Mouse (Mus musculus) MEL (cell line): Measurements from ENCODE around the gene Plcb4. TPM values are rescaled to one million over a fixed set of nuclear protein-coding genes. Genes with fewer than 3 reads are reported as not detected.

ENCODE experiments used
- DNase-seq: peaks from one replicate; pipeline ENCODE4 v3.0.0; 2011; ENCODE audit warnings: low read depth, low spot score
- H3K27ac ChIP-seq: 2 replicates; pipeline ENCODE4 v1.5.1; 2012; ENCODE audit warnings: low read depth, mild to moderate bottlenecking, control low read depth, low read length, moderate library complexity; ENCODE audit not compliant: control insufficient read depth
- H3K27me3 ChIP-seq, 2 experiments: fragments of 150-350 bp in 1 of 2; sonication (generic) in 1 of 2; 2 replicates each; pipeline ENCODE4 v1.6.1; 2012; ENCODE audit warnings: low read length in 2 of 2, mild to moderate bottlenecking in 2 of 2, improper control_type of control experiment in 1 of 2, moderate library complexity in 1 of 2; ENCODE audit not compliant: insufficient read depth in 2 of 2, control insufficient read depth in 1 of 2
- H3K36me3 ChIP-seq, 2 experiments: 2 replicates each; pipeline ENCODE4 v1.6.1; 2012 to 2014; ENCODE audit warnings: low read length in 2 of 2, improper control_type of control experiment in 1 of 2, inconsistent platforms in 1 of 2, mild to moderate bottlenecking in 1 of 2; ENCODE audit not compliant: insufficient read depth in 2 of 2, control insufficient read depth in 1 of 2
- H3K4me1 ChIP-seq, 2 experiments: fragments of 150-350 bp in 1 of 2; sonication (generic) in 1 of 2; 2 replicates each; pipeline ENCODE4 v1.6.1; 2012; ENCODE audit warnings: low read length in 2 of 2, improper control_type of control experiment in 1 of 2, mild to moderate bottlenecking in 1 of 2; ENCODE audit not compliant: insufficient read depth in 2 of 2, control insufficient read depth in 1 of 2
- H3K4me3 ChIP-seq, 2 experiments: fragments of 150-350 bp in 1 of 2; sonication (generic) in 1 of 2; 2 replicates each; pipeline ENCODE4 v1.5.1; 2012; ENCODE audit warnings: low read depth in 2 of 2, low read length in 2 of 2, mild to moderate bottlenecking in 2 of 2, moderate library complexity in 2 of 2, control low read depth in 1 of 2, improper control_type of control experiment in 1 of 2; ENCODE audit not compliant: control insufficient read depth in 1 of 2, insufficient read depth in 1 of 2
- H3K79me2 ChIP-seq: 2 replicates; pipeline ENCODE4 v1.6.1; 2012; ENCODE audit warnings: mild to moderate bottlenecking, low read length, moderate library complexity; ENCODE audit not compliant: control insufficient read depth, poor library complexity, insufficient read depth
- H3K9ac ChIP-seq: 2 replicates; pipeline ENCODE4 v1.6.1; 2012; ENCODE audit warnings: low read depth, mild to moderate bottlenecking, control low read depth, low read length, moderate library complexity; ENCODE audit not compliant: control insufficient read depth, poor library complexity, severe bottlenecking
- H3K9me3 ChIP-seq: fragments of 150-350 bp; sonication (generic); replicated peaks from 2 replicates; pipeline ENCODE4 v1.6.1; 2012; ENCODE audit warnings: mild to moderate bottlenecking, low read length, improper control_type of control experiment, moderate library complexity; ENCODE audit not compliant: insufficient read depth
- CHD1 ChIP-seq: IDR thresholded peaks from 2 replicates; pipeline ENCODE4 v1.6.1; 2012; ENCODE audit warnings: low read depth, mild to moderate bottlenecking, inconsistent platforms, low read length, improper control_type of control experiment
- GABPA ChIP-seq: IDR thresholded peaks from 2 replicates; pipeline ENCODE4 v1.6.1; 2012; ENCODE audit warnings: low read depth, mild to moderate bottlenecking, inconsistent platforms, low read length, improper control_type of control experiment, moderate library complexity
- JUND ChIP-seq: IDR thresholded peaks from 2 replicates; pipeline ENCODE4 v1.6.1; 2011; ENCODE audit warnings: low read depth, mild to moderate bottlenecking, improper control_type of control experiment, low read length
- KAT2A ChIP-seq: conservative IDR thresholded peaks from 2 replicates; pipeline ENCODE4 v1.6.1; 2012; ENCODE audit warnings: low read depth, low read length, improper control_type of control experiment, inconsistent platforms
- MAZ ChIP-seq: IDR thresholded peaks from 2 replicates; pipeline ENCODE4 v1.6.1; 2012; ENCODE audit warnings: low read depth, mild to moderate bottlenecking, inconsistent platforms, low read length, improper control_type of control experiment
- MEF2A ChIP-seq: IDR thresholded peaks from 2 replicates; pipeline ENCODE4 v1.6.1; 2014; ENCODE audit warnings: low read depth, mild to moderate bottlenecking, inconsistent platforms, low read length, improper control_type of control experiment; ENCODE audit not compliant: poor library complexity, insufficient replicate concordance, severe bottlenecking; ENCODE audit errors: extremely low read depth
- MXI1 ChIP-seq: IDR thresholded peaks from 2 replicates; pipeline ENCODE4 v1.6.1; 2011; ENCODE audit warnings: mild to moderate bottlenecking, low read depth, low read length, improper control_type of control experiment
- POLR2A ChIP-seq, 2 experiments: IDR thresholded peaks; 2 replicates each; pipeline ENCODE4 v1.6.1; 2011 to 2012; ENCODE audit warnings: low read length in 2 of 2, mild to moderate bottlenecking in 2 of 2, control low read depth in 1 of 2, improper control_type of control experiment in 1 of 2, low read depth in 1 of 2, moderate library complexity in 1 of 2; ENCODE audit not compliant: control insufficient read depth in 1 of 2, insufficient read depth in 1 of 2, poor library complexity in 1 of 2
- POLR2AphosphoS2 ChIP-seq: IDR thresholded peaks from 2 replicates; pipeline ENCODE4 v1.6.1; 2011; ENCODE audit warnings: low read length, improper control_type of control experiment
- POLR2AphosphoS5 ChIP-seq: IDR thresholded peaks from 2 replicates; pipeline ENCODE4 v1.6.1; 2012; ENCODE audit warnings: low read depth, borderline replicate concordance, mild to moderate bottlenecking, inconsistent platforms, low read length, moderate library complexity, mixed read lengths
- RAD21 ChIP-seq: IDR thresholded peaks from 2 replicates; pipeline ENCODE4 v1.6.1; 2011; ENCODE audit warnings: mild to moderate bottlenecking, low read depth, low read length, improper control_type of control experiment
- SMC3 ChIP-seq: IDR thresholded peaks from 2 replicates; pipeline ENCODE4 v1.6.1; 2011; ENCODE audit warnings: low read depth, low read length, improper control_type of control experiment
- TAL1 ChIP-seq: IDR thresholded peaks from 2 replicates; pipeline ENCODE4 v1.6.1; 2012; ENCODE audit warnings: mild to moderate bottlenecking, inconsistent platforms, low read length, moderate library complexity, mixed read lengths
- TBP ChIP-seq: IDR thresholded peaks from 2 replicates; pipeline ENCODE4 v1.8.0; 2011; ENCODE audit warnings: low read depth, low read length, improper control_type of control experiment
- TCF12 ChIP-seq: IDR thresholded peaks from 2 replicates; pipeline ENCODE4 v1.6.1; 2014; ENCODE audit warnings: low read depth, mild to moderate bottlenecking, inconsistent platforms, low read length, improper control_type of control experiment, moderate library complexity
- UBTF ChIP-seq: IDR thresholded peaks from 2 replicates; pipeline ENCODE4 v1.6.1; 2012; ENCODE audit warnings: low read depth, mild to moderate bottlenecking, inconsistent platforms, low read length, improper control_type of control experiment, moderate library complexity, borderline replicate concordance; ENCODE audit not compliant: insufficient read depth
- USF1 ChIP-seq: IDR thresholded peaks from 2 replicates; pipeline ENCODE4 v1.6.1; 2014; ENCODE audit warnings: low read depth, mild to moderate bottlenecking, inconsistent platforms, low read length, improper control_type of control experiment, moderate library complexity
- ZKSCAN1 ChIP-seq: IDR thresholded peaks from 2 replicates; pipeline ENCODE4 v1.6.1; 2012; ENCODE audit warnings: low read depth, mild to moderate bottlenecking, inconsistent platforms, low read length, improper control_type of control experiment, moderate library complexity
- polyA plus RNA-seq, 2 experiments: library from polyadenylated mRNA; stranded (reverse) in 1 of 2; unstranded in 1 of 2; fragments of >175 nt in 1 of 2; fragments of >200 nt in 1 of 2; gene quantifications; 2 replicates each; pipeline versions ENCODE4 v1.2.1 to v1.2.4; 2012; ENCODE audit warnings: low replicate concordance in 2 of 2, low read depth in 1 of 2; ENCODE audit not compliant: insufficient read length in 2 of 2, insufficient read depth in 1 of 2, missing spikeins in 1 of 2
- total RNA-seq: library from RNA; depleted of rRNA; stranded (reverse); fragments of 300-350 nt; gene quantifications from 2 replicates; pipeline ENCODE4 v1.2.3, GENCODE M21; 2012

The Plcb4 gene
- total and polyA plus RNA-seq, 3 experiments: not detected

DNA sequence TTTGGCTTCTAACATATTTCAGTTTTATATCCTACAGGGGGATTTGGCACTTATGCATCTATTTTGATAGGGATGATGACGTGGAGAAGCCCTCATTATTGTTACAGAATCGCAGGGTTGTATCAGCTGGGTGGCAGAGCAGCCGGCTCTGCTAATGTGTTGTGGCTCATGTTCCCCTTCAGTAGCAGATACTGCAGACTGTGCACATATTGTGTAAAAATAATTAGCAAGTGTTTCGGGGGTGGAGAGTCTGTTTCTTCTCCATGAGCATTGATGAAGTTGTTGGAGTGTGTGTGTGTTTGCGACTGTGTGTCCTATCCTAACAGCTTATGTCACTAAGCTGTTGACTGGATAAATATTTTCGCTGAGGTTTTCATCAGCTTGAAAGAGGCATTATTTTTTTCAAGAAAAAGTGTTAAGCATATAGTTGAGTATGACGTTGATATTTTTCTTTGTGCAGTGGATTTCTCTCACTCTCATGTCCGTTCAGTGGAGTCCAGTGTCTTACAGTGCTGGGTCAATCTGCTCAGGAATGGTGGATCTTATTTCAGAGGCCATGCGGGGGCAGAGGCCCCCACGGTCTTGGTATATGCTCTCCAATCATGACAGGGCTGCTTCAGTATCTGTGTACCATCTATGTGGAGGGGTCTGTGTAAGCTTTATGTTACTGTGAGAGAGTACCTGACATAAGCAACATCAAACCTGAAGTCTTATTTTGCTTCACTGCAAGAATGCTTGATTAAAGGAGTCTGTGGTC, 25.1 kb downstream of the Plcb4 start:
- H3K27me3 ChIP-seq: no peaks in the 10 kb centered on the region
- H3K36me3 ChIP-seq: peaks cover 0 to 3% of the 10 kb centered on the region in 2 experiments; a peak in 1 of 4 replicates
- no peaks in the 10 kb centered on the region for H3K79me2 ChIP-seq
- H3K9ac ChIP-seq: no peak overlapping the region
- no peaks in the 10 kb centered on the region for H3K9me3 ChIP-seq
- no peak for DNase-seq
- peaks cover 2 to 6% of the 10 kb centered on the region in 2 experiments; a peak in 3 of 4 replicates for H3K4me1 ChIP-seq
- TF ChIP-seq POLR2A (IDR thresholded peaks at IDR 0.05; ENCODE audit: control insufficient read depth in 1 of 2, insufficient read depth in 1 of 2, low read depth in 1 of 2, low read length in 2 of 2, poor library complexity in 1 of 2) (no peak), MXI1 (no peak), USF1 (no peak), MEF2A (no peak), JUND (no peak), GABPA (no peak), SMC3 (no peak), TCF12 (no peak), ZKSCAN1 (no peak), POLR2AphosphoS2 (no peak)
- no peak overlapping the region for H3K4me3 ChIP-seq
- H3K27ac ChIP-seq: no peak overlapping the region

DNA sequence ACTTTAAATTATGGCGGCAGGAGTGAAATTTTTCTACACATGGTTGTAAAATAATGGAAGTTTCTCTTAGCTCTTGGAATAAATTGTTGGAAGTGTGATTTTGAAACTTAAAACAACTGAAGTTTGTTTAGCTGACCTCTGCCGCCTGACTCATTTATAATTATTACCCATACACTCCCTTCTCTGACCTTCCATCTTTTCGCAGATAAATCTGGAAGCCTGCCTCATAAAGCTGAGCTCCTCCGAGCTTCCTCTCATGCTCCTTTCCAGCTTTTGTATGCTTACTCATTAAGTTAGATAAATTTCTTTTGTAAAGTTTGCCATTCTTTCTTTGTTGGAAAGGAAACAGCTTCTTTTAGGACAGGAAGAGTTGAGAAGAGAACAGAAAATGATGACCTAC, 27.9 kb downstream of the Plcb4 start:
- DNase-seq: no peak
- H3K27me3 ChIP-seq: no peaks in the 10 kb centered on the region
- H3K36me3 ChIP-seq: peaks cover 0 to 8% of the 10 kb centered on the region in 2 experiments; a peak in 2 of 4 replicates
- TF ChIP-seq POLR2AphosphoS5: no peak
- no peak for TF ChIP-seq POLR2A (IDR thresholded peaks at IDR 0.05; ENCODE audit: control insufficient read depth in 1 of 2, insufficient read depth in 1 of 2, low read depth in 1 of 2, low read length in 2 of 2, poor library complexity in 1 of 2)
- no peak for TF ChIP-seq TAL1
- no peak for TF ChIP-seq UBTF
- TF ChIP-seq TBP: no peak
- TF ChIP-seq MAZ: no peak
- no peak for TF ChIP-seq RAD21
- TF ChIP-seq CHD1: no peak
- TF ChIP-seq KAT2A: no peak
- TF ChIP-seq, all 39 proteins: peak for 0
- no peaks in the 10 kb centered on the region for H3K79me2 ChIP-seq
- peaks cover 2 to 9% of the 10 kb centered on the region in 2 experiments; a peak in 3 of 4 replicates for H3K4me1 ChIP-seq
- no peak overlapping the region for H3K9ac ChIP-seq
- H3K4me3 ChIP-seq: no peak overlapping the region
- H3K9me3 ChIP-seq: no peaks in the 10 kb centered on the region
- H3K27ac ChIP-seq: no peak overlapping the region
